Mouse (Mus musculus): ENCODE results near the gene Asic2.

The Asic2 gene

GRCm38 (mm10) chr11:81013501-81013900 lies 954.8 kb downstream of the Asic2 start:
- no peak for DNase-seq (ENCODE audit: low spot score in 2 of 2)

- DNase-seq (ENCODE audit: low spot score in 2 of 2), result no peak
Measured at GRCm38 (mm10) chr11:81010766-81011165, 957.5 kb downstream of the Asic2 start.

GRCm38 (mm10) chr11:81009366-81009765 lies 958.9 kb downstream of the Asic2 start:
- DNase-seq (ENCODE audit: low spot score in 2 of 2), result no peak

- DNase-seq (ENCODE audit: low spot score in 2 of 2), result no peak
Measured at GRCm38 (mm10) chr11:81005831-81006230, 962.4 kb downstream of the Asic2 start.

- DNase-seq (ENCODE audit: low spot score in 2 of 2), result no peak
Measured at GRCm38 (mm10) chr11:81002769-81003430, 965.4 kb downstream of the Asic2 start.

- no peak for DNase-seq (ENCODE audit: low spot score in 2 of 2)
Measured at GRCm38 (mm10) chr11:80995621-80996020, 972.6 kb downstream of the Asic2 start.

GRCm38 (mm10) chr11:80983530-80983929 lies 984.7 kb downstream of the Asic2 start:
- DNase-seq (ENCODE audit: low spot score in 2 of 2), result no peak

GRCm38 (mm10) chr11:80976239-80976855 lies 991.9 kb downstream of the Asic2 start:
- peak; percentile 17 to 42 for DNase-seq (ENCODE audit: low spot score in 2 of 2)

- no peak for DNase-seq (ENCODE audit: low spot score in 2 of 2)
Measured at GRCm38 (mm10) chr11:80974616-80975015, 993.6 kb downstream of the Asic2 start.

- DNase-seq (ENCODE audit: low spot score in 2 of 2), result no peak
Measured at GRCm38 (mm10) chr11:80973976-80974375, 994.3 kb downstream of the Asic2 start.

- no peak for DNase-seq (ENCODE audit: low spot score in 2 of 2)
Measured at GRCm38 (mm10) chr11:80973273-80973672, 995.0 kb downstream of the Asic2 start.

GRCm38 (mm10) chr11:80967544-80967943 lies 1000.7 kb downstream of the Asic2 start:
- DNase-seq (ENCODE audit: low spot score in 2 of 2), result no peak

- DNase-seq (ENCODE audit: low spot score in 2 of 2), result no peak
Measured at GRCm38 (mm10) chr11:80966040-80966439, 1002.2 kb downstream of the Asic2 start.

- no peak for DNase-seq (ENCODE audit: low spot score in 2 of 2)
Measured at GRCm38 (mm10) chr11:80961326-80961725, 1006.9 kb downstream of the Asic2 start.

- no peak for DNase-seq (ENCODE audit: low spot score in 2 of 2)
Measured at GRCm38 (mm10) chr11:80958086-80958671, 1010.1 kb downstream of the Asic2 start.

GRCm38 (mm10) chr11:80955915-80956314 lies 1012.3 kb downstream of the Asic2 start:
- DNase-seq (ENCODE audit: low spot score in 2 of 2), result no peak

GRCm38 (mm10) chr11:80954147-80954546 lies 1014.1 kb downstream of the Asic2 start:
- no peak for DNase-seq (ENCODE audit: low spot score in 2 of 2)

GRCm38 (mm10) chr11:80949068-80949738 lies 1019.1 kb downstream of the Asic2 start:
- DNase-seq (ENCODE audit: low spot score in 2 of 2), result no peak

GRCm38 (mm10) chr11:80948103-80948502 lies 1020.2 kb downstream of the Asic2 start:
- DNase-seq (ENCODE audit: low spot score in 2 of 2), result no peak

GRCm38 (mm10) chr11:80946163-80946562 lies 1022.1 kb downstream of the Asic2 start:
- DNase-seq (ENCODE audit: low spot score in 2 of 2), result no peak

- no peak for DNase-seq (ENCODE audit: low spot score in 2 of 2)
Measured at GRCm38 (mm10) chr11:80923286-80923951, 1044.8 kb downstream of the Asic2 start.

GRCm38 (mm10) chr11:80918332-80918731 lies 1049.9 kb downstream of the Asic2 start:
- DNase-seq (ENCODE audit: low spot score in 2 of 2), result no peak
